Mouse (Mus musculus): Measurements from ENCODE around the gene Cga.

DNA sequence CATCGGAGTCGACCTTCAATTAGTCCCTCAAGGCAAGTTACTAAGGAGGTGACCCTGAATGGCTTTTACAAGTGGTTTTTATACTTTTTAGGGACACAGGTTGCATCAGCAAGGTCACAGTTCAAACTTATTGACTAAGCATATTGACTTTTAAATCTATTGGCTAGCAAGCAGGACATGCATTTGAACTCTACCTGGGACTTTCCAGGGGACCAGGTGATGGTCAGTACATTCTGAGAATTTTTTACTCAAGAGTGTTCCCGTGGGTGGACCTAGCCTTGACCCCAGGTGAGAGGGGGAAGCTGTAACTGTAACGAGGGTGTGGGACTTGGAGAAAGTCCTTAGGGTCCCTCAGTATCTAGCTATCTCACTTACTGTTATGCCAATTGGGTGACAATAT lies 7.6 kb downstream of the Cga start:
- no peak for TF ChIP-seq CTCF (IDR thresholded peaks at IDR 0.05)
- no peak for TF ChIP-seq POLR2A (IDR thresholded peaks at IDR 0.05; ENCODE audit: insufficient read depth, low read depth, low read length)
- no peak for TF ChIP-seq EP300 (IDR thresholded peaks at IDR 0.05; ENCODE audit: insufficient read depth, low read depth, low read length)
